9 mouse cellular contexts compared by ENCODE assay signal in the genomic region with DNA sequence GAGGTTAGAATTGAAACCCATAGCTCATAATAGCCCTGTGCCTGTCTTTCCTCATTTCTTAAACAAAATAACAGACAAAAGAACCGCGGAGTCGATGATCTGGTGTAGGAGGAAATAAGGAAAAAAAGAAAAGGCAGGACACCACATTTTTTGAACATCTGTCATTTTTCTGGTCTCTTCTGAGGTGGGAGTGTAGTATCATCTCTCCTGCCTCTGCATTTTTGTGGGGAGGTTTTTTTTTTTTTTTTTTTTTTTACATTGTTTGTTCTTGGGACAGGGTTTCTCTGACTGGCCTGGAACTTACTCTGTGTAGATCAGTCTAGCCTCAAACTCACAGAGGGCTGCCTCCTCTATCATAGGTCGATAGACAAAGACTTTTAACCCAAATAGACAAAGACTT. TPM values are rescaled to one million over a fixed set of nuclear protein-coding genes. Genes with fewer than 3 reads are reported as not detected.
A peak's percentile ranks its signal among the peaks of the same experiment; 100 is the strongest.
DNase-seq lines count a peak whose midpoint lies in the region; ATAC-seq lines count a peak whose summit lies in the region.
"Had no signal": no experiment of that assay in that cellular context is flagged by ENCODE, and none has a peak within 500 bp of the region (broad histone marks: within the 10 kb centered on the region; RNA-seq: fewer than 3 reads in every experiment).

No protein-coding gene starts in this region.

- peak overlapping the region; percentile 81 for H3K4me3 ChIP-seq in kidney, embryonic 14.5 days (ENCODE audit: low read length)
- H3K4me3 ChIP-seq in hindbrain, embryonic 10.5 days, result peak overlapping the region; percentile 90
- peak overlapping the region; percentile 91 for H3K4me3 ChIP-seq in midbrain, embryonic 11.5 days (ENCODE audit: low read depth, low read length)

- no peak for ATAC-seq in kidney, embryonic 14.5 days (ENCODE audit: low FRiP score, low TSS enrichment)
- ATAC-seq in midbrain, embryonic 11.5 days (ENCODE audit: low FRiP score), result 0 out of 2 replicates have a peak, but pooled peaks have one; percentile 10

- 3% methylated on average over 4 of the region's 4 CpGs for WGBS in kidney, embryonic 14.5 days
- WGBS in hindbrain, embryonic 10.5 days, result 4% methylated on average over 4 of the region's 4 CpGs
- 5% methylated on average over 4 of the region's 4 CpGs for WGBS in midbrain, embryonic 11.5 days

- H3K27ac ChIP-seq in kidney, embryonic 14.5 days (ENCODE audit: low read depth, low read length), result peak overlapping the region; percentile 91; the same call in 1 of the 2 replicates
- peak overlapping the region; percentile 97 for H3K27ac ChIP-seq in hindbrain, embryonic 10.5 days
- no peak overlapping the region; the same call in 1 of the 2 replicates for H3K27ac ChIP-seq in midbrain, embryonic 11.5 days (ENCODE audit: low read depth, low read length)

- H3K27me3 ChIP-seq in kidney, embryonic 14.5 days (ENCODE audit: control insufficient read depth, insufficient read depth, low read length), result no peaks in the 10 kb centered on the region
- peaks cover 13% of the 10 kb centered on the region for H3K27me3 ChIP-seq in hindbrain, embryonic 10.5 days (ENCODE audit: insufficient read depth, poor library complexity, severe bottlenecking)
- H3K27me3 ChIP-seq in midbrain, embryonic 11.5 days (ENCODE audit: control insufficient read depth, insufficient read depth, low read length), result peaks cover 2% of the 10 kb centered on the region; the same call in 1 of the 2 replicates

- no peaks in the 10 kb centered on the region for H3K9me3 ChIP-seq in kidney, embryonic 14.5 days (ENCODE audit: control insufficient read depth, low read length)
- H3K9me3 ChIP-seq in hindbrain, embryonic 10.5 days, result no peaks in the 10 kb centered on the region
- H3K9me3 ChIP-seq in midbrain, embryonic 11.5 days (ENCODE audit: control insufficient read depth, low read length), result no peaks in the 10 kb centered on the region

- peaks cover 6% of the 10 kb centered on the region; the same call in 1 of the 2 replicates for H3K4me1 ChIP-seq in kidney, embryonic 14.5 days (ENCODE audit: control insufficient read depth, insufficient read depth, low read length)
- H3K4me1 ChIP-seq in hindbrain, embryonic 10.5 days (replicated peaks), result peaks cover 18% of the 10 kb centered on the region
- peaks cover 15% of the 10 kb centered on the region; the same call in 1 of the 2 replicates for H3K4me1 ChIP-seq in midbrain, embryonic 11.5 days (ENCODE audit: control insufficient read depth, insufficient read depth, low read length)

- DNase-seq in kidney, adult 8-10 months, result no peak
- peak; percentile 64 for DNase-seq in Muller cell, postnatal 12 days (ENCODE audit: inconsistent ontology term)
- DNase-seq in hindbrain, embryonic 10.5 days (ENCODE audit: low spot score), result no peak
- no peak for DNase-seq in midbrain, embryonic 11.5 days (ENCODE audit: low spot score, missing footprints)
- no peak for DNase-seq in gastrocnemius, postnatal 10 days
- DNase-seq in right cerebral cortex, postnatal 25 days, result no peak
- no peak for DNase-seq in left cerebral cortex, adult 8-10 months (ENCODE audit: low spot score in 2 of 2)
- DNase-seq: kidney, postnatal 10 days had no signal

- H3K36me3 ChIP-seq in kidney, embryonic 14.5 days (ENCODE audit: control insufficient read depth, insufficient read depth, low read length), result peaks cover 32% of the 10 kb centered on the region
- peaks cover 39% of the 10 kb centered on the region for H3K36me3 ChIP-seq in hindbrain, embryonic 10.5 days
- H3K36me3 ChIP-seq in midbrain, embryonic 11.5 days (ENCODE audit: control insufficient read depth, insufficient read depth, low read length), result peaks cover 11% of the 10 kb centered on the region; the same call in 1 of the 2 replicates

- H3K9ac ChIP-seq in kidney, embryonic 14.5 days (ENCODE audit: low read depth, low read length), result peak overlapping the region; percentile 90
- H3K9ac ChIP-seq in midbrain, embryonic 11.5 days (ENCODE audit: low read length), result peak overlapping the region; percentile 90

- H3K4me2 ChIP-seq in kidney, embryonic 14.5 days (replicated peaks; ENCODE audit: low read depth, low read length), result peak overlapping the region; percentile 64
- H3K4me2 ChIP-seq in midbrain, embryonic 11.5 days, result peak overlapping the region; percentile 43

RNA-seq across cellular contexts. Expression of a gene that starts 0.9 kb away (rescaled TPM):
- polyA plus RNA-seq in kidney, embryonic 14.5 days (2014; fragmentation: Nextera tagmentation; extraction: Ambion mirVana), result 159 and 198 TPM in 2 replicates
- polyA plus RNA-seq in hindbrain, embryonic 10.5 days (2016; fragmentation: Nextera tagmentation; extraction: Ambion mirVana), result 213 and 259 TPM in 2 replicates
- polyA plus RNA-seq in midbrain, embryonic 11.5 days (2014; fragmentation: Nextera tagmentation; extraction: Ambion mirVana), result 234 and 249 TPM in 2 replicates
- total RNA-seq in gastrocnemius, postnatal 10 days (2021), result 10 to 100 TPM; 25.5 to 30.0 TPM
- 10 to 100 TPM; 12.1 to 14.6 (median 13.2) TPM for total RNA-seq in left cerebral cortex, adult 8-10 months (2022)

RNA-seq across cellular contexts. Expression of a gene that starts 39.0 kb away (rescaled TPM):
- 0.63 and 0.80 TPM in 2 replicates for polyA plus RNA-seq in kidney, embryonic 14.5 days (2014; fragmentation: Nextera tagmentation; extraction: Ambion mirVana)
- 0.40 and 0.67 TPM in 2 replicates for polyA plus RNA-seq in hindbrain, embryonic 10.5 days (2016; fragmentation: Nextera tagmentation; extraction: Ambion mirVana)
- 0.25 and 0.33 TPM in 2 replicates for polyA plus RNA-seq in midbrain, embryonic 11.5 days (2014; fragmentation: Nextera tagmentation; extraction: Ambion mirVana)
- not detected for total RNA-seq in gastrocnemius, postnatal 10 days (2021)
- not detected for total RNA-seq in left cerebral cortex, adult 8-10 months (2022)

RNA-seq across cellular contexts. Expression of a gene that starts 45.7 kb away (rescaled TPM):
- polyA plus RNA-seq in kidney, embryonic 14.5 days (2014; fragmentation: Nextera tagmentation; extraction: Ambion mirVana), result 0.10 TPM in 1 of 2 replicates, not detected in the other
- 0.06 and 0.10 TPM in 2 replicates for polyA plus RNA-seq in hindbrain, embryonic 10.5 days (2016; fragmentation: Nextera tagmentation; extraction: Ambion mirVana)
- polyA plus RNA-seq in midbrain, embryonic 11.5 days (2014; fragmentation: Nextera tagmentation; extraction: Ambion mirVana), result 0.04 and 0.10 TPM in 2 replicates
- not detected for total RNA-seq in gastrocnemius, postnatal 10 days (2021)
- total RNA-seq in left cerebral cortex, adult 8-10 months (2022), result not detected

RNA-seq across cellular contexts. Expression of a gene that starts 56.9 kb away (rescaled TPM):
- not detected in 2 replicates for polyA plus RNA-seq in kidney, embryonic 14.5 days (2014; fragmentation: Nextera tagmentation; extraction: Ambion mirVana)
- polyA plus RNA-seq in hindbrain, embryonic 10.5 days (2016; fragmentation: Nextera tagmentation; extraction: Ambion mirVana), result 0.11 and 0.29 TPM in 2 replicates
- polyA plus RNA-seq in midbrain, embryonic 11.5 days (2014; fragmentation: Nextera tagmentation; extraction: Ambion mirVana), result 0.16 TPM in 1 of 2 replicates, not detected in the other
- total RNA-seq in gastrocnemius, postnatal 10 days (2021), result not detected
- not detected for total RNA-seq in left cerebral cortex, adult 8-10 months (2022)
